Mouse (Mus musculus): Measurements from ENCODE around the gene Smg9.

GRCm38 (mm10) chr7:24359269-24359668 lies 40.1 kb upstream of the Smg9 start:
- TF ChIP-seq POLR2A (IDR thresholded peaks at IDR 0.05; ENCODE audit: control insufficient read depth in 1 of 2, insufficient read depth in 1 of 2, low read depth in 1 of 2, low read length in 2 of 2, poor library complexity in 1 of 2), result no peak
- TF ChIP-seq MAFK (IDR thresholded peaks at IDR 0.05; ENCODE audit: borderline replicate concordance, low read depth, low read length), result no peak
- no peak for TF ChIP-seq JUND (IDR thresholded peaks at IDR 0.05; ENCODE audit: low read depth, low read length)
- TF ChIP-seq CHD1 (IDR thresholded peaks at IDR 0.05; ENCODE audit: low read depth, low read length), result no peak
- no peak for TF ChIP-seq MAX (IDR thresholded peaks at IDR 0.05; ENCODE audit: low read length)
- TF ChIP-seq TBP (IDR thresholded peaks at IDR 0.05; ENCODE audit: low read depth, low read length), result no peak
- no peak for TF ChIP-seq CTCF (IDR thresholded peaks at IDR 0.05 in 2 of 3, conservative IDR thresholded peaks at IDR 0.05 in 1 of 3; ENCODE audit: control insufficient read depth in 1 of 3, insufficient read depth in 1 of 3, low read depth in 2 of 3, low read length in 3 of 3, poor library complexity in 1 of 3, severe bottlenecking in 1 of 3)
- no peak for TF ChIP-seq MAZ (IDR thresholded peaks at IDR 0.05; ENCODE audit: low read depth, low read length)
- no peak for TF ChIP-seq TAL1 (IDR thresholded peaks at IDR 0.05; ENCODE audit: low read length)
- no peak for TF ChIP-seq GATA1 (IDR thresholded peaks at IDR 0.05; ENCODE audit: low read depth, low read length)
- no peak for TF ChIP-seq E2F4 (IDR thresholded peaks at IDR 0.05; ENCODE audit: borderline replicate concordance, low read depth, low read length)
- no peak for TF ChIP-seq USF1 (IDR thresholded peaks at IDR 0.05; ENCODE audit: low read depth, low read length)
- TF ChIP-seq POLR2AphosphoS5 (IDR thresholded peaks at IDR 0.05; ENCODE audit: borderline replicate concordance, low read depth, low read length), result no peak
